Mouse (Mus musculus): ENCODE data around the gene Abcf3. TPM values are rescaled to one million over a fixed set of nuclear protein-coding genes. Genes with fewer than 3 reads are reported as not detected.

Abcf3 gene
- total RNA-seq, 2 experiments from 2014 or later: 59.8 to 70.7 TPM

GRCm38 (mm10) chr16:20529375-20529774, 19.0 kb upstream of the Abcf3 start:
- Histone ChIP-seq H3K27ac (no peak overlapping the region), H3K4me3 (no peak overlapping the region)
- intact Hi-C loops (cut with DNase I): no loop called here
- DNase-seq: no peak
- TF ChIP-seq CTCF (IDR thresholded peaks at IDR 0.05): no peak

DNA sequence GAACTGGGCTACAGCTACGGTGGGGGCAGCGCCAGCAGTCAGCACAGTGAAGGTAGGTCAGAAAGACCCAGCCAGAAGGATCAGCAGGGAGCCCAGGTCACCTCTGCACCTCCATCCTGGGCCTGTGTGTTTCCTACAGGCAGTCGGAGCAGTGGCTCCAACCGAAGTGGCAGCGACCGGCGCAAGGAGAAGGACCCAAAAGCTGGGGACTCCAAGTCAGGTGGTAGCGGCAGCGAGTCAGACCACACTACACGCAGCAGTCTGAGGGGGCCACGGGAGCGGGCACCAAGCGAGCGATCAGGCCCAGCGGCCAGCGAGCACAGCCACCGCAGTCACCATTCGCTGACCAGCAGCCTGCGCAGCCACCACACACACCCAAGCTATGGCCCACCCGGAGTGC, 17.4 kb upstream of the Abcf3 start:
- intact Hi-C loops (cut with DNase I): no loop called here
- Histone ChIP-seq H3K27ac (no peak overlapping the region), H3K4me3 (no peak overlapping the region)
- no peak for TF ChIP-seq CTCF (IDR thresholded peaks at IDR 0.05)
- no peak for DNase-seq

DNA sequence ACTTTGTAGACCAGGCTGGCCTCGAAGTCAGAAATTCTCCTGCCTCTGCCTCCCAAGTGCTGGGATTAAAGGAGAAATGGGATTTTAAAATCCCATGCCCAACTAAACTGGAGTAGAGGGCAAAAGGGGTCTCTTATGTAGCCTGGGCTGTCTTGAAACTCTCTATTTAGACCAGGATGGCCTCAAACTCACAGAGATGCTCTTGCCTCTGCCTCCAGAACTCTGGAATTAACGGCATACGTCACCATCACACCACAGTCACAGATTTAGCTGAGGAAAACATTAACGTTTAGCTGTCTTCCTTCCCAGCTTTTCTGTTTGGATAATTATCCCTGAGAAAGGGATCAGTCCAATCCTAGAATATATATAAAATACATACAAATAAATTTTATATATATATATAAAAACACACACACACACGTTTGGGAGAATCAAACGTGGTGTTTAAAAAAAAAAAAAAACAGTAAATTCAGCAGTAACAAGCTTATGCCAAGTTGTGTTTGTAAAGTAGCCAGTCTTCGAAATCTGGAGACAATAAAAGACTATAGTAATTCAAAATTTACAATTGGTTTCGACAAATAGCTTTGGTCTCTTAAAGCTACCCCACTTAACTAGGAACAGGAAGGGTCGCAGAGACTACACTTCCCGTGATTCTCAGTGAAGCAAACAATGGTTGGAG, 13.6 kb upstream of the Abcf3 start:
- no peak for DNase-seq
- Histone ChIP-seq H3K4me3 (peak overlapping the region; percentile 58), H3K27ac (peak overlapping the region; percentile 51)
- intact Hi-C loops (cut with DNase I): loop anchor here (2.0 to 5.0 kb wide), 2 partner anchors 16 to 78 kb away; partner anchors contain the start of genes Alg3, Eef1akmt4 and Gm49333
- TF ChIP-seq CTCF (IDR thresholded peaks at IDR 0.05): no peak

GRCm38 (mm10) chr16:20535296-20536080, 12.9 kb upstream of the Abcf3 start, which contains the start of gene Ap2m1:
Gene Ap2m1, plus strand, starts transcription at chr16:20535478.
- peak; percentile 95 for DNase-seq
- Histone ChIP-seq H3K27ac (peak within 1 kb of the TSS; percentile 99), H3K4me3 (peak within 1 kb of the TSS; percentile 99)
- no peak for TF ChIP-seq CTCF (IDR thresholded peaks at IDR 0.05)
- intact Hi-C loops (cut with DNase I): loop anchor here (2.0 to 5.0 kb wide), 2 partner anchors 17 to 77 kb away; partner anchors contain the start of genes Alg3, Eef1akmt4 and Gm49333

- Histone ChIP-seq H3K27ac (peak overlapping the region; percentile 99), H3K4me3 (peak overlapping the region; percentile 99)
- DNase-seq: no peak
- no peak for TF ChIP-seq CTCF (IDR thresholded peaks at IDR 0.05)
- intact Hi-C loops (cut with DNase I): loop anchor here (5.0 kb wide), 1 partner anchor 76 kb away; the partner anchor contains the start of genes Alg3, Eef1akmt4 and Gm49333
Observed at GRCm38 (mm10) chr16:20536081-20536665, 12.2 kb upstream of the Abcf3 start.

GRCm38 (mm10) chr16:20537071-20537471, 11.3 kb upstream of the Abcf3 start:
- DNase-seq: no peak
- intact Hi-C loops (cut with DNase I): loop anchor here (5.0 kb wide), 1 partner anchor 75 kb away; the partner anchor contains the start of genes Alg3, Eef1akmt4 and Gm49333
- no peak for TF ChIP-seq CTCF (IDR thresholded peaks at IDR 0.05)
- Histone ChIP-seq H3K27ac (peak overlapping the region; percentile 99), H3K4me3 (peak overlapping the region; percentile 99)

GRCm38 (mm10) chr16:20537601-20538320, 10.6 kb upstream of the Abcf3 start:
- Histone ChIP-seq H3K4me3 (peak overlapping the region; percentile 99), H3K27ac (peak overlapping the region; percentile 99)
- no peak for DNase-seq
- no peak for TF ChIP-seq CTCF (IDR thresholded peaks at IDR 0.05)
- intact Hi-C loops (cut with DNase I): loop anchor here (5.0 kb wide), 1 partner anchor 75 kb away; the partner anchor contains the start of genes Alg3, Eef1akmt4 and Gm49333

DNA sequence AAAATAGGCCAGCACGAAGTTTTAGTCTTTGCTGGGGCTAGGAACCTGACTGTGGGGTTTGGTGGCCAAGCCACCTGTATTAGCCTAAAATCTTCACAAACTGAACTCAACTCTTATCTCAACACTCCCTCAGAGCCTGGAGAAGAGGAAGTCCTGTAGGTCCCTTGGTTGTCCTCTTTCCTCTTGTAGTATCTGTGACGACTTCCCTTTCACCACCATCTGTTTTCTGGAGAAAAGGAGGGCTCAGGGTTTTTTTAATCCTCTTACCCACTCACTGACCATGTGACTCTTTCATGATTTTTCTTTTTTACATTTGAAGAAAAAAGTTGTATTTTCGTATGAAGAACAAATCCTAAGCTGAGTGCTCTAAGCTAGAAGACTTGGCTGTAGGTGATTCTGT, 8.7 kb upstream of the Abcf3 start:
- TF ChIP-seq CTCF (IDR thresholded peaks at IDR 0.05): no peak
- no peak overlapping the region for H3K4me3 ChIP-seq
- no peak for DNase-seq
- no peak overlapping the region for H3K27ac ChIP-seq
- intact Hi-C loops (cut with DNase I): loop anchor here (5.0 kb wide), 1 partner anchor 73 kb away; the partner anchor contains the start of genes Alg3, Eef1akmt4 and Gm49333

- TF ChIP-seq CTCF (IDR thresholded peaks at IDR 0.05): no peak
- no peak for DNase-seq
- intact Hi-C loops (cut with DNase I): no loop called here
- Histone ChIP-seq H3K4me3 (no peak overlapping the region), H3K27ac (no peak overlapping the region)
Observed at GRCm38 (mm10) chr16:20540438-20540837, 7.9 kb upstream of the Abcf3 start.

DNA sequence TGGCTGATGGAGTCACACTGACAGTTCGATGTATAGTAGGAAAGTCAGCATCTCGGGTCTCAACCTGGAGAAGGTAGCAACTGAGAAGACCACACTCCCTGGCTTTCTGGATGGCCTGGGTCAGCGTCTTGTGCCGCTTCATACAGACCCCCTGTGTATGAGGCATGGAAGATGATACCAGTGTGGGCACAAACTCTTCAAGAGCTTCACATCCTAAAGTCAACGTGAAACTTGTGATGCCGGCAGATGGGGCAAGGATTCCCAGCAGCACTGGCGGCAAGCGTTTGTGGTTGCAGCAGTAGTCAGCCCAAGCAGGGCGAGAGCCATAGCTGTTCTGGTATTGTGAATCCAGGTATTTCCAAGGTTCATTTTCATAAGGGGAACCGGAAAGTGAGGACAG, 2.7 kb upstream of the Abcf3 start:
- Histone ChIP-seq H3K4me3 (no peak overlapping the region), H3K27ac (no peak overlapping the region)
- TF ChIP-seq CTCF (IDR thresholded peaks at IDR 0.05): no peak
- intact Hi-C loops (cut with DNase I): loop anchor here (5.0 kb wide), 2 partner anchors 48 to 97 kb away; partner anchors contain the start of gene Eif2b5
- DNase-seq: no peak

- intact Hi-C loops (cut with DNase I): loop anchor here (5.0 kb wide), 2 partner anchors 50 to 95 kb away; partner anchors contain the start of gene Eif2b5
- peak overlapping the region; percentile 89 for H3K27ac ChIP-seq
- peak overlapping the region; percentile 88 for H3K4me3 ChIP-seq
- TF ChIP-seq CTCF (IDR thresholded peaks at IDR 0.05): no peak
- no peak for DNase-seq
Observed at GRCm38 (mm10) chr16:20547423-20547822, 954 bp upstream of the Abcf3 start.

DNA sequence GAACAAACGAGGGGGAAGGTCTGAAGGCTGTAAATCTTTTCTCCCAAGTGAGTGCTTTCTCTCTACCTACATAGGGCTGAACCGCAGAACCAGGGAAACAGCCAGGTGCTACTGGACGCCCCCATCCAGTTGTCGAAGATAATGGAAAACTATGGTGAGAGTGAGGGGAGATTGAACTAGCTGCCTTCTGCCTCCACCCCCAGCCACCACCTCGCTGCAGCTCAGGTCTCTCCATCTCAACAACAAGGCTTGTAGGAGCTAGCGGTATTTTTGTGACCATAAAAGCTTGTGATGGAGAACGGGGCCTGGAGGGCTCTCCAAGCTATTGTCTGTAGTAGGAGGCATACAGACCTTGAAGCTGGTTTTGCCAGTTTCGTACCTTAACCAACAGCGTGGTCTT, 784 bp downstream of the Abcf3 start:
- no peak for TF ChIP-seq CTCF (IDR thresholded peaks at IDR 0.05)
- Histone ChIP-seq H3K4me3 (peak overlapping the region; percentile 88), H3K27ac (peak overlapping the region; percentile 89)
- no peak for DNase-seq
- intact Hi-C loops (cut with DNase I): loop anchor here (5.0 kb wide), 2 partner anchors 52 to 93 kb away; partner anchors contain the start of gene Eif2b5

Data from gastrocnemius, adult 2 months (tissue).